ENCODE assay signal across 13 mouse cellular contexts in genomic region chr13:63186642-63187041, GRCm38 (mm10).
DNase-seq lines count a peak whose midpoint lies in the region; ATAC-seq and TF ChIP-seq lines count a peak whose summit lies in the region.
"Had no signal": no experiment of that assay in that cellular context is flagged by ENCODE, and none has a peak within 500 bp of the region (broad histone marks: within the 10 kb centered on the region; RNA-seq: fewer than 3 reads in every experiment).

No protein-coding gene starts in this region.

- 74% methylated on average over 1 of the region's 1 CpGs for WGBS in intestine, embryonic 14.5 days
- WGBS in intestine, postnatal 0 days = 85% methylated on average over 1 of the region's 1 CpGs
- WGBS in limb, embryonic 15.5 days = 25% methylated on average over 1 of the region's 1 CpGs

- no peaks in the 10 kb centered on the region for H3K27me3 ChIP-seq in intestine, embryonic 14.5 days (replicated peaks; ENCODE audit: control insufficient read depth, insufficient read depth, low read length)
- H3K27me3 ChIP-seq in intestine, postnatal 0 days (replicated peaks; ENCODE audit: control insufficient read depth, insufficient read depth, low read length) = no peaks in the 10 kb centered on the region
- no peaks in the 10 kb centered on the region for H3K27me3 ChIP-seq in CH12.LX (replicated peaks)
- H3K27me3 ChIP-seq in limb, embryonic 15.5 days = no peaks in the 10 kb centered on the region
- H3K27me3 ChIP-seq: neural tube, embryonic 15.5 days had no signal

- 0 out of 2 replicates have a peak overlapping the region, but pooled peaks have one; percentile 47 for H3K27ac ChIP-seq in intestine, embryonic 14.5 days (ENCODE audit: low read depth)
- H3K27ac ChIP-seq in intestine, postnatal 0 days (ENCODE audit: low read depth, low read length) = no peak overlapping the region
- no peak overlapping the region for H3K27ac ChIP-seq in CH12.LX (ENCODE audit: insufficient read depth, low read depth)
- H3K27ac ChIP-seq in limb, embryonic 15.5 days = peak overlapping the region; percentile 78
- H3K27ac ChIP-seq: neural tube, embryonic 15.5 days had no signal

- TF ChIP-seq CTCF in intestine, postnatal 0 days (IDR thresholded peaks at IDR 0.05; ENCODE audit: low read depth) = no peak
- TF ChIP-seq CTCF in CH12.LX (conservative IDR thresholded peaks at IDR 0.05 in 1 of 2, IDR thresholded peaks at IDR 0.05 in 1 of 2; ENCODE audit: low read depth in 2 of 2, low read length in 2 of 2) = no peak

- H3K9me3 ChIP-seq in intestine, embryonic 14.5 days (ENCODE audit: control insufficient read depth, low read length) = no peaks in the 10 kb centered on the region
- no peaks in the 10 kb centered on the region for H3K9me3 ChIP-seq in intestine, postnatal 0 days (ENCODE audit: control insufficient read depth)
- H3K9me3 ChIP-seq in CH12.LX (replicated peaks; ENCODE audit: low read length) = no peaks in the 10 kb centered on the region
- H3K9me3 ChIP-seq in limb, embryonic 15.5 days = no peaks in the 10 kb centered on the region
- H3K9me3 ChIP-seq: G1E; neural tube, embryonic 15.5 days had no signal

- no peaks in the 10 kb centered on the region for H3K36me3 ChIP-seq in intestine, embryonic 14.5 days (ENCODE audit: control insufficient read depth, insufficient read depth, low read length)
- no peaks in the 10 kb centered on the region for H3K36me3 ChIP-seq in intestine, postnatal 0 days (ENCODE audit: control insufficient read depth, insufficient read depth)
- H3K36me3 ChIP-seq in CH12.LX (replicated peaks in 1 of 2; ENCODE audit: control insufficient read depth in 1 of 2, insufficient read depth in 1 of 2, low read length in 1 of 2) = no peaks in the 10 kb centered on the region
- H3K36me3 ChIP-seq in limb, embryonic 15.5 days = 0 out of 2 replicates have a peak, but pooled peaks cover 3% of the 10 kb centered on the region
- H3K36me3 ChIP-seq: neural tube, embryonic 15.5 days had no signal

- H3K79me2 ChIP-seq in CH12.LX (replicated peaks; ENCODE audit: control insufficient read depth, extremely low read depth, insufficient read depth, poor library complexity, severe bottlenecking) = no peaks in the 10 kb centered on the region

- no peak for ATAC-seq in intestine, embryonic 14.5 days (replicated peaks; ENCODE audit: low FRiP score, low TSS enrichment, low read depth)
- no peak for ATAC-seq in intestine, postnatal 0 days
- ATAC-seq in common myeloid progenitor, adult 5-6 weeks (replicated peaks; ENCODE audit: low read depth, poor library complexity, severe bottlenecking) = peak; percentile 68
- ATAC-seq in limb, embryonic 15.5 days (ENCODE audit: insufficient number of reproducible peaks, low FRiP score, low TSS enrichment, low read depth) = 0 out of 2 replicates have a peak, but pooled peaks have one; percentile 15

- in situ Hi-C loops in CH12.LX (cut with MboI; ENCODE audit: low pct_ligation_motif_present, low pct_unique_long_range_greater_than_20kb, low sequenced_read_pairs) = loop anchor here (5.0 kb wide), 1 partner anchor 56 kb away; no protein-coding TSS in a partner anchor

- no peak overlapping the region for H3K4me3 ChIP-seq in intestine, embryonic 14.5 days (ENCODE audit: low read depth, low read length)
- H3K4me3 ChIP-seq in intestine, postnatal 0 days (ENCODE audit: low read depth, low read length) = no peak overlapping the region
- no peak overlapping the region for H3K4me3 ChIP-seq in CH12.LX (replicated peaks in 1 of 3; ENCODE audit: low read depth in 2 of 3, low read length in 2 of 3, poor library complexity in 1 of 3)
- H3K4me3 ChIP-seq in limb, embryonic 15.5 days = no peak overlapping the region
- H3K4me3 ChIP-seq: neural tube, embryonic 15.5 days had no signal

- peaks cover 23% of the 10 kb centered on the region for H3K4me1 ChIP-seq in intestine, embryonic 14.5 days (replicated peaks; ENCODE audit: control insufficient read depth, insufficient read depth, low read length)
- 0 out of 2 replicates have a peak, but pooled peaks cover 3% of the 10 kb centered on the region for H3K4me1 ChIP-seq in intestine, postnatal 0 days (replicated peaks; ENCODE audit: control insufficient read depth, insufficient read depth, low read length)
- H3K4me1 ChIP-seq in CH12.LX (ENCODE audit: control insufficient read depth in 1 of 2, insufficient read depth in 2 of 2) = peaks cover 48 to 73% of the 10 kb centered on the region in 2 experiments
- peaks cover 46% of the 10 kb centered on the region for H3K4me1 ChIP-seq in limb, embryonic 15.5 days

- no peak overlapping the region for H3K4me2 ChIP-seq in intestine, embryonic 14.5 days (ENCODE audit: low read length)
- no peak overlapping the region for H3K4me2 ChIP-seq in intestine, postnatal 0 days (replicated peaks; ENCODE audit: low read depth)
- H3K4me2 ChIP-seq in CH12.LX (ENCODE audit: insufficient read depth, low read depth, poor library complexity, severe bottlenecking) = no peak overlapping the region
- H3K4me2 ChIP-seq in limb, embryonic 15.5 days = no peak overlapping the region
- H3K4me2 ChIP-seq: neural tube, embryonic 15.5 days had no signal

- dilution Hi-C loops in CH12.LX (cut with MboI; ENCODE audit: extremely low pct_ligation_motif_present, extremely low pct_unique_long_range_greater_than_20kb, low sequenced_read_pairs) = no loop called here

- DNase-seq in intestine, embryonic 14.5 days (ENCODE audit: low spot score) = no peak
- DNase-seq in CH12.LX (ENCODE audit: extremely low read depth) = no peak
- DNase-seq in urinary bladder, postnatal 25 days (ENCODE audit: low spot score) = no peak
- no peak for DNase-seq in right cerebral cortex, postnatal 36 days (ENCODE audit: low spot score in 2 of 2)
- DNase-seq: cerebellum, postnatal 10 days; gastrocnemius, postnatal 36 days; right cerebral cortex, postnatal 25 days; thymus, adult 18-20 months had no signal

- no peak overlapping the region for H3K9ac ChIP-seq in intestine, embryonic 14.5 days (ENCODE audit: low read length)
- no peak overlapping the region for H3K9ac ChIP-seq in intestine, postnatal 0 days (ENCODE audit: low read depth, low read length)
- H3K9ac ChIP-seq in CH12.LX (ENCODE audit: insufficient read depth, low read depth) = no peak overlapping the region
- H3K9ac ChIP-seq in limb, embryonic 15.5 days = no peak overlapping the region
- H3K9ac ChIP-seq: neural tube, embryonic 15.5 days had no signal

- no peak for TF ChIP-seq RAD21 in CH12.LX (IDR thresholded peaks at IDR 0.05; ENCODE audit: low read depth, low read length)

- peak; percentile 47; the same call in 1 of the 2 replicates for TF ChIP-seq EP300 in CH12.LX (IDR thresholded peaks at IDR 0.05; ENCODE audit: low read length)

- TF ChIP-seq POLR2A in CH12.LX (IDR thresholded peaks at IDR 0.05; ENCODE audit: low read depth, low read length) = no peak

TF ChIP-seq in CH12.LX, 34 proteins besides CTCF, POLR2A, EP300 and RAD21:
- TF ChIP-seq IRF4 (IDR thresholded peaks at IDR 0.05; ENCODE audit: low read depth, low read length) (peak; percentile 71), GABPA (IDR thresholded peaks at IDR 0.05; ENCODE audit: insufficient replicate concordance, low read depth, low read length) (no peak)

Comparison
In these comparisons a context has a peak if more than half of its experiments do, and no peak if none do; other contexts are left out.
1. H3K27ac ChIP-seq: peak in intestine, embryonic 14.5 days (single experiment) and limb, embryonic 15.5 days (single experiment); none in intestine, postnatal 0 days (single experiment) and CH12.LX (single experiment).
2. ATAC-seq: peak in common myeloid progenitor, adult 5-6 weeks (single experiment) and limb, embryonic 15.5 days (single experiment); none in intestine, embryonic 14.5 days (single experiment) and intestine, postnatal 0 days (single experiment).